Mouse (Mus musculus): ENCODE measurements around the gene Tmem165. TPM values are rescaled to one million over a fixed set of nuclear protein-coding genes. Genes with fewer than 3 reads are reported as not detected.

Gene Tmem165
- polyA plus RNA-seq, 1 experiment from 2014 or later, result 58.8 TPM

- H3K9ac ChIP-seq (ENCODE audit: low read depth, low read length), result no peak overlapping the region
- no peaks in the 10 kb centered on the region for H3K9me3 ChIP-seq (ENCODE audit: control insufficient read depth, low read length)
- H3K36me3 ChIP-seq (ENCODE audit: control insufficient read depth, insufficient read depth, low read length), result peaks cover 3% of the 10 kb centered on the region; the same call in 1 of the 2 replicates
- H3K27me3 ChIP-seq (replicated peaks; ENCODE audit: control insufficient read depth, insufficient read depth, low read length), result no peaks in the 10 kb centered on the region
- no peak overlapping the region for H3K4me2 ChIP-seq (ENCODE audit: low read depth, low read length)
- ATAC-seq, result no peak
- H3K4me1 ChIP-seq (ENCODE audit: control insufficient read depth, insufficient read depth, low read length), result no peaks in the 10 kb centered on the region
- 92% methylated on average over 3 of the region's 3 CpGs for WGBS
- no peak overlapping the region for H3K4me3 ChIP-seq (ENCODE audit: low read length)
- H3K27ac ChIP-seq (ENCODE audit: low read length), result no peak overlapping the region
These were observed 67.3 kb downstream of the Tmem165 start for GRCm38 (mm10) chr5:76250948-76251347.

Other genes starting within 250 kb of the Tmem165 start
- gene Kdr, start 205.4 kb upstream of the Tmem165 start, polyA plus RNA-seq (2015; fragmentation: Nextera tagmentation; extraction: Ambion mirVana), result 19.6 and 21.6 TPM in 2 replicates
- gene Srd5a3, start 43.6 kb upstream of the Tmem165 start, polyA plus RNA-seq (2015; fragmentation: Nextera tagmentation; extraction: Ambion mirVana), result 40.8 and 43.0 TPM in 2 replicates
- gene Clock, start 120.9 kb downstream of the Tmem165 start, polyA plus RNA-seq (2015; fragmentation: Nextera tagmentation; extraction: Ambion mirVana), result 10.5 and 10.9 TPM in 2 replicates
- not detected in 2 replicates for gene Pdcl2, start 147.3 kb downstream of the Tmem165 start, polyA plus RNA-seq (2015; fragmentation: Nextera tagmentation; extraction: Ambion mirVana)
- gene Nmu, start 179.9 kb downstream of the Tmem165 start, polyA plus RNA-seq (2015; fragmentation: Nextera tagmentation; extraction: Ambion mirVana), result 0.27 and 0.34 TPM in 2 replicates